Comparison of ENCODE assay signal across 18 mouse cellular contexts in genomic region chr9:34881750-34882149, GRCm38 (mm10).
A peak's percentile ranks its signal among the peaks of the same experiment; 100 is the strongest.
DNase-seq lines count a peak whose midpoint lies in the region; ATAC-seq and TF ChIP-seq lines count a peak whose summit lies in the region.
"Had no signal": no experiment of that assay in that cellular context is flagged by ENCODE, and none has a peak within 500 bp of the region (broad histone marks: within the 10 kb centered on the region; RNA-seq: fewer than 3 reads in every experiment).

No protein-coding gene starts in this region.

- H3K4me3 ChIP-seq in layer of hippocampus, adult 2 months = no peak overlapping the region
- H3K4me3 ChIP-seq in embryonic facial prominence, embryonic 10.5 days = no peak overlapping the region
- H3K4me3 ChIP-seq: embryonic facial prominence, embryonic 15.5 days; heart, embryonic 10.5 days; limb, embryonic 13.5 days; myocyte; stomach, embryonic 15.5 days had no signal

- H3K4me1 ChIP-seq in embryonic facial prominence, embryonic 10.5 days = peaks cover 11% of the 10 kb centered on the region
- H3K4me1 ChIP-seq: heart, embryonic 10.5 days; stomach, embryonic 15.5 days had no signal

- H3K9me3 ChIP-seq in embryonic facial prominence, embryonic 10.5 days = no peaks in the 10 kb centered on the region
- H3K9me3 ChIP-seq: embryonic facial prominence, embryonic 15.5 days; heart, embryonic 10.5 days; limb, embryonic 13.5 days; stomach, embryonic 15.5 days had no signal

- DNase-seq in layer of hippocampus, adult 2 months (ENCODE audit: low spot score in 2 of 2) = no peak
- DNase-seq in layer of hippocampus, adult 9-11 months = no peak
- DNase-seq in embryo, embryonic 10.5 days (ENCODE audit: low spot score) = peak; percentile 26
- DNase-seq in embryonic facial prominence, embryonic 10.5 days (ENCODE audit: low spot score) = peak; percentile 12
- peak; percentile 32 for DNase-seq in lung, postnatal 25 days (ENCODE audit: low spot score)
- no peak for DNase-seq in gastrocnemius, adult 8-10 months (ENCODE audit: low spot score in 2 of 2)
- DNase-seq in gastrocnemius, postnatal 4 days (ENCODE audit: low spot score in 2 of 2) = no peak
- DNase-seq: gastrocnemius, postnatal 25 days; heart, postnatal 10 days; right cerebral cortex, adult 18-20 months; thymus, adult 2 months had no signal

- ATAC-seq in activated CD4-positive, CD25-positive, alpha-beta regulatory T cell, adult 4 months = no peak

- no peak for TF ChIP-seq CTCF in layer of hippocampus, adult 2 months (conservative IDR thresholded peaks at IDR 0.05)

- H3K27me3 ChIP-seq in embryonic facial prominence, embryonic 10.5 days (replicated peaks; ENCODE audit: low read depth, poor library complexity, severe bottlenecking) = peaks cover 5% of the 10 kb centered on the region; the same call in 1 of the 2 replicates
- H3K27me3 ChIP-seq: embryonic facial prominence, embryonic 15.5 days; limb, embryonic 13.5 days; stomach, embryonic 15.5 days had no signal

- no peaks in the 10 kb centered on the region for H3K36me3 ChIP-seq in embryonic facial prominence, embryonic 10.5 days (replicated peaks)
- H3K36me3 ChIP-seq: embryonic facial prominence, embryonic 15.5 days; heart, embryonic 10.5 days; limb, embryonic 13.5 days; stomach, embryonic 15.5 days had no signal

- peak overlapping the region; percentile 6; the same call in 1 of the 2 replicates for H3K27ac ChIP-seq in layer of hippocampus, adult 2 months
- no peak overlapping the region for H3K27ac ChIP-seq in embryonic facial prominence, embryonic 10.5 days (replicated peaks)
- H3K27ac ChIP-seq: embryonic facial prominence, embryonic 15.5 days; heart, embryonic 10.5 days; limb, embryonic 13.5 days; liver, embryonic 14.5 days; stomach, embryonic 15.5 days had no signal

- 45% methylated on average over 5 of the region's 5 CpGs for WGBS in embryonic facial prominence, embryonic 10.5 days

Comparison
In these comparisons a context has a peak if more than half of its experiments do, and no peak if none do; other contexts are left out.
1. DNase-seq: peak in embryo, embryonic 10.5 days (single experiment), embryonic facial prominence, embryonic 10.5 days (single experiment) and lung, postnatal 25 days (single experiment); none in layer of hippocampus, adult 2 months (0 of 2), layer of hippocampus, adult 9-11 months (single experiment), gastrocnemius, adult 8-10 months (0 of 2) and gastrocnemius, postnatal 4 days (0 of 2).